Mouse (Mus musculus): ENCODE measurements at regions not wholly inside any gene's neighbourhood (a gene's known extent, or its start where the extent isn't known, plus 50 kb on each side); places are given as distances from the start of the nearest gene placed in this dataset.
A peak's percentile ranks its signal among the peaks of the same experiment; 100 is the strongest.

GRCm38 (mm10) chr6:50957328-50957900 is 303.2 kb upstream of the Npvf start:
- Histone ChIP-seq H3K4me1 (peaks cover 21% of the 10 kb centered on the region; the same call in 1 of the 2 replicates), H3K27me3 (no peaks in the 10 kb centered on the region), H3K9ac (no peak overlapping the region), H3K4me2 (replicated peaks) (no peak overlapping the region), H3K36me3 (no peaks in the 10 kb centered on the region), H3K27ac (peak overlapping the region; percentile 95), H3K9me3 (no peaks in the 10 kb centered on the region), H3K4me3 (no peak overlapping the region)
- peak; percentile 68 for ATAC-seq (ENCODE audit: insufficient number of reproducible peaks, insufficient read depth, low FRiP score, low TSS enrichment)
- 43% methylated on average over 4 of the region's 4 CpGs for WGBS

GRCm38 (mm10) chr6:50960341-50960740 is 306.1 kb upstream of the Npvf start:
- H3K4me1 ChIP-seq, result peaks cover 17% of the 10 kb centered on the region; the same call in 1 of the 2 replicates
- no peaks in the 10 kb centered on the region for H3K27me3 ChIP-seq
- H3K4me3 ChIP-seq, result no peak overlapping the region
- H3K36me3 ChIP-seq, result no peaks in the 10 kb centered on the region
- H3K9me3 ChIP-seq, result no peaks in the 10 kb centered on the region
- no peak for ATAC-seq (ENCODE audit: insufficient number of reproducible peaks, insufficient read depth, low FRiP score, low TSS enrichment)
- peak overlapping the region; percentile 51 for H3K27ac ChIP-seq
- H3K9ac ChIP-seq, result no peak overlapping the region
- no peak overlapping the region for H3K4me2 ChIP-seq (replicated peaks)
- WGBS, result 62% methylated on average over 5 of the region's 5 CpGs

DNA sequence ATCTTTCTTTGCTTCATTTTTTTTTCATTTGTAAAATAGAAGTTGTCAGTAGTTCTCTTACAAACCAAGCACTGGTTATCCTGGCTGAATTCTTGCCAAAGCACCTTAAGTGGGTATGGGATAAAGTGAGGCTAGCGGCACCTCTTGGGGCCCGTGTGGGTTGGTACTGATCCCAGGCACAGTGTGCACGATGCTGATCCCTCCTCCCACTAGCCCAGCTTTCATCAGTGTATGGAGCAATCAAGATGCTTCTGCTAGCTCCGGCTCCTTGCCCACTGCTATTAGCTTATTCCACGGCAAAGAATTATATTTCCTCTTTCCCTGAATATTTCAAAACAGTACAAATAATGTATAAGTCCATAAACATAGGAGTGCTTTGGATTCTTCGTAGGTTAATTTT is 307.4 kb upstream of the Npvf start:
- Histone ChIP-seq H3K36me3 (no peaks in the 10 kb centered on the region), H3K9ac (no peak overlapping the region), H3K27ac (peak overlapping the region; percentile 75), H3K27me3 (no peaks in the 10 kb centered on the region), H3K4me1 (peaks cover 9% of the 10 kb centered on the region; the same call in 1 of the 2 replicates), H3K4me2 (replicated peaks) (no peak overlapping the region), H3K4me3 (no peak overlapping the region), H3K9me3 (no peaks in the 10 kb centered on the region)
- ATAC-seq (ENCODE audit: insufficient number of reproducible peaks, insufficient read depth, low FRiP score, low TSS enrichment), result no peak
- 67% methylated on average over 6 of the region's 6 CpGs for WGBS

- no peaks in the 10 kb centered on the region for H3K27me3 ChIP-seq
- no peak for ATAC-seq (ENCODE audit: insufficient number of reproducible peaks, insufficient read depth, low FRiP score, low TSS enrichment)
- no peaks in the 10 kb centered on the region for H3K36me3 ChIP-seq
- H3K27ac ChIP-seq, result peak overlapping the region; percentile 78
- H3K4me3 ChIP-seq, result no peak overlapping the region
- WGBS, result 78% methylated on average over 5 of the region's 5 CpGs
- H3K4me1 ChIP-seq, result peaks cover 18% of the 10 kb centered on the region; the same call in 1 of the 2 replicates
- no peak overlapping the region for H3K9ac ChIP-seq
- H3K4me2 ChIP-seq (replicated peaks), result no peak overlapping the region
- H3K9me3 ChIP-seq, result no peaks in the 10 kb centered on the region
These were observed 314.3 kb upstream of the Npvf start for GRCm38 (mm10) chr6:50968546-50968945.

GRCm38 (mm10) chr6:50969341-50969740 is 315.1 kb upstream of the Npvf start:
- H3K36me3 ChIP-seq, result no peaks in the 10 kb centered on the region
- no peak for ATAC-seq (ENCODE audit: insufficient number of reproducible peaks, insufficient read depth, low FRiP score, low TSS enrichment)
- peaks cover 20% of the 10 kb centered on the region; the same call in 1 of the 2 replicates for H3K4me1 ChIP-seq
- H3K9ac ChIP-seq, result no peak overlapping the region
- no peak overlapping the region for H3K4me2 ChIP-seq (replicated peaks)
- no peaks in the 10 kb centered on the region for H3K27me3 ChIP-seq
- no peaks in the 10 kb centered on the region for H3K9me3 ChIP-seq
- no peak overlapping the region for H3K4me3 ChIP-seq
- WGBS, result 55% methylated on average over 6 of the region's 6 CpGs
- H3K27ac ChIP-seq, result peak overlapping the region; percentile 78

DNA sequence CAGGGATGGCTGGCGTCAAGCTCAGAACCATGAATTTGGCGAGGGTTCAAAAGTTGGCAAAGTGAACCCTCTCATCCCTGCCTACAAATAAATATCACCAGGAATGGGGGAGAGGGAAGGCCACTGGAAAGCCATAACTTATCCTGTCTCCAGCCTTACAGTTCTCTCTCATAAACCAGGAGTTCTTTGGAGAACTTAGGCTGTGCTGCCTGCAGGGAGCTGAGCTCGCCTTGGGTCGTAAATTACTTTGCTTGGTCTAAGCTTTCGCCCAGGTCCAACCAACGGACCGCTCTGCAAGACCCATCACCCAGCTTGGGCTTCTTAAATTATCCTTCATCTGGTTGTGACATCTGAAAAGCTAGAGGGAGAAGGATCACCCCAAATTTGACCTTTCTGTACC is 315.8 kb upstream of the Npvf start:
- 87% methylated on average over 7 of the region's 7 CpGs for WGBS
- ATAC-seq (ENCODE audit: insufficient number of reproducible peaks, insufficient read depth, low FRiP score, low TSS enrichment), result no peak
- no peaks in the 10 kb centered on the region for H3K27me3 ChIP-seq
- H3K9ac ChIP-seq, result no peak overlapping the region
- H3K9me3 ChIP-seq, result no peaks in the 10 kb centered on the region
- no peak overlapping the region for H3K4me3 ChIP-seq
- H3K36me3 ChIP-seq, result no peaks in the 10 kb centered on the region
- peaks cover 20% of the 10 kb centered on the region; the same call in 1 of the 2 replicates for H3K4me1 ChIP-seq
- peak overlapping the region; percentile 78 for H3K27ac ChIP-seq
- no peak overlapping the region for H3K4me2 ChIP-seq (replicated peaks)

- Histone ChIP-seq H3K9me3 (no peaks in the 10 kb centered on the region), H3K36me3 (no peaks in the 10 kb centered on the region), H3K9ac (no peak overlapping the region), H3K4me1 (peaks cover 20% of the 10 kb centered on the region; the same call in 1 of the 2 replicates), H3K4me2 (replicated peaks) (no peak overlapping the region), H3K27me3 (no peaks in the 10 kb centered on the region), H3K4me3 (no peak overlapping the region), H3K27ac (peak overlapping the region; percentile 82; the same call in 1 of the 2 replicates)
- 83% methylated on average over 8 of the region's 8 CpGs for WGBS
- no peak for ATAC-seq (ENCODE audit: insufficient number of reproducible peaks, insufficient read depth, low FRiP score, low TSS enrichment)
These were observed 316.5 kb upstream of the Npvf start for GRCm38 (mm10) chr6:50970770-50971169.

- H3K4me1 ChIP-seq, result peaks cover 28% of the 10 kb centered on the region
- H3K27ac ChIP-seq, result peak overlapping the region; percentile 82
- H3K4me3 ChIP-seq, result no peak overlapping the region
- no peak overlapping the region for H3K9ac ChIP-seq
- 70% methylated on average over 4 of the region's 4 CpGs for WGBS
- H3K9me3 ChIP-seq, result no peaks in the 10 kb centered on the region
- H3K4me2 ChIP-seq (replicated peaks), result no peak overlapping the region
- H3K27me3 ChIP-seq, result no peaks in the 10 kb centered on the region
- H3K36me3 ChIP-seq, result no peaks in the 10 kb centered on the region
- no peak for ATAC-seq (ENCODE audit: insufficient number of reproducible peaks, insufficient read depth, low FRiP score, low TSS enrichment)
These were observed 318.0 kb upstream of the Npvf start for GRCm38 (mm10) chr6:50972268-50972667.

DNA sequence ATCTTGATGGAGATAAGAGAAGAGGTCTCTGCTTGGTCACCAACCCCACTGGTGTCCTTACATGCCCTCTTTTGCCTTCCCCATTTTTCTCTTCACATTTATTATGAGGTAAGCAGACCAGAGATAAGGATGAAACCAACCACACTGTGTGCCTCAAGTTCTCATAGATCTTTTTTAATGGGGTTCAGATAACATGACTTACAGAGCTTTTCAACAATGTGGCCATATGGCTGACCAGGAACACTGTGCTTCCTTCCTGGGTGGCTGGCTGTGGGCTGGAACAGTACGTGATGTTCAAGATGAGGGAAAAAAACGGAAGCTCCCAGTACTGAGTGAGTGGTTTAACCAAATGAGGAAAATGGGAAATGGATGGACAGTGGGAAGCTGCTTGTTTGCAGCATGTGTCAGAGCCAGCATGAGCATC is 319.0 kb upstream of the Npvf start:
- ATAC-seq (ENCODE audit: insufficient number of reproducible peaks, insufficient read depth, low FRiP score, low TSS enrichment), result no peak
- Histone ChIP-seq H3K9me3 (no peaks in the 10 kb centered on the region), H3K4me3 (no peak overlapping the region), H3K9ac (no peak overlapping the region), H3K27me3 (no peaks in the 10 kb centered on the region), H3K4me1 (peaks cover 31% of the 10 kb centered on the region), H3K36me3 (no peaks in the 10 kb centered on the region), H3K4me2 (replicated peaks) (no peak overlapping the region), H3K27ac (0 out of 2 replicates have a peak overlapping the region, but pooled peaks have one; percentile 41)
- 90% methylated on average over 2 of the region's 2 CpGs for WGBS

- Histone ChIP-seq H3K9me3 (no peaks in the 10 kb centered on the region), H3K27me3 (no peaks in the 10 kb centered on the region), H3K4me2 (replicated peaks) (no peak overlapping the region), H3K9ac (no peak overlapping the region), H3K27ac (0 out of 2 replicates have a peak overlapping the region, but pooled peaks have one; percentile 41), H3K4me3 (no peak overlapping the region), H3K36me3 (no peaks in the 10 kb centered on the region), H3K4me1 (peaks cover 33% of the 10 kb centered on the region)
- no peak for ATAC-seq (ENCODE audit: insufficient number of reproducible peaks, insufficient read depth, low FRiP score, low TSS enrichment)
These were observed 319.6 kb upstream of the Npvf start for GRCm38 (mm10) chr6:50973815-50974214.

GRCm38 (mm10) chr6:50974961-50975360 is 320.7 kb upstream of the Npvf start:
- no peak overlapping the region for H3K9ac ChIP-seq
- no peaks in the 10 kb centered on the region for H3K36me3 ChIP-seq
- no peaks in the 10 kb centered on the region for H3K9me3 ChIP-seq
- H3K4me1 ChIP-seq, result peaks cover 30% of the 10 kb centered on the region
- H3K4me3 ChIP-seq, result no peak overlapping the region
- WGBS, result 7% methylated on average over 1 of the region's 1 CpGs
- H3K27ac ChIP-seq, result peak overlapping the region; percentile 47; the same call in 1 of the 2 replicates
- H3K27me3 ChIP-seq, result no peaks in the 10 kb centered on the region
- no peak for ATAC-seq (ENCODE audit: insufficient number of reproducible peaks, insufficient read depth, low FRiP score, low TSS enrichment)
- H3K4me2 ChIP-seq (replicated peaks), result no peak overlapping the region

DNA sequence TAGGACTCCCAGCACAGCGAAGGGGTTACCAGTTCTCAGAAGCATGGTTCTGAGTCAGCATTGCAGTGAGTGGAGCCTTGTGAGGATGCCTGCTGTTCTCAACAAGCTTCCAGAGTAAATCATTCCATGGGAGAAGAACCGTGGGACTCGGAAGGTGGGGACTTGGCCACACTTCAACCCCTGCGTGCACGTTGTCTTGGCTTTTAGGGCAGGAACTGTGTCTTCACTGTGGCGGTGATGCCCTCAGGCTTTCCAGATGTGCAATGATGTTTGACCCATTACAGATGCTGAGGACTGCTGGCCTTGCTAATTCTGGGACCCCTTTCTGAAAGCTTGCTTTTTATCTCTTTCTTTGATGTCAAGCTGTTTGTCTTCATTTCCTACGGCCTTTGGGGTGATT is 322.7 kb upstream of the Npvf start:
- Histone ChIP-seq H3K9ac (no peak overlapping the region), H3K27ac (peak overlapping the region; percentile 89), H3K4me2 (replicated peaks) (no peak overlapping the region), H3K27me3 (no peaks in the 10 kb centered on the region), H3K36me3 (no peaks in the 10 kb centered on the region), H3K4me1 (peaks cover 47% of the 10 kb centered on the region), H3K9me3 (no peaks in the 10 kb centered on the region), H3K4me3 (no peak overlapping the region)
- no peak for ATAC-seq (ENCODE audit: insufficient number of reproducible peaks, insufficient read depth, low FRiP score, low TSS enrichment)
- 29% methylated on average over 7 of the region's 7 CpGs for WGBS
